ENCODE assay signal across 9 mouse cellular contexts in the genomic region with DNA sequence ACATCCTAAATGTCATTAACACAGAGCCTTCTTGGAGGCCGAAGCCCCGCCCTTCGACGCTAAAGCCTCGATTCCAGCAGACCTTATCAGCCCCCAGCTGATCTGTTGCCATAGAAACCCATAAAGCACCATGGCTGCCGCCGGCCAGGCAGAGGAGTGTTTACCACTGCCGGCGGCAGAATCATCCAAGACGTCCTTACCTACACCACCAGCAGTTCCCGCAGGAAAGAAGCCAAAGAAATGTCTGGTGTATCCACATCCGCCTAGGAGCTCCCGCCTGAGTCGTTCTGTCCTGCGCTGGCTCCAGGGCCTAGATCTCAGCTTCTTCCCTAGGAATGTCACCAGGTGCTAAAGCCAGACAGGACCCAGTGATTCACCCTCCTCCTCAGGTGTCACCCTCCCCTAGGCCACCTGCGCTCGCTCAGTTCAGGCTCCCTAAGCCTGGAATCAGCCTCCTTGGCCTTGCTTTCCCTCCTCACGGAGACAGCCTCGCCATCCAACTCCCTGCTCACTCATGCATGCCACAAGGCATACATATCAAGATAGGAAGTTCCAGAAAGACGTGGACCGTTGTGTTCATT. TPM values are rescaled to one million over a fixed set of nuclear protein-coding genes. Genes with fewer than 3 reads are reported as not detected.
DNase-seq lines count a peak whose midpoint lies in the region; ATAC-seq lines count a peak whose summit lies in the region.
"Had no signal": no experiment of that assay in that cellular context is flagged by ENCODE, and none has a peak within 500 bp of the region (broad histone marks: within the 10 kb centered on the region; RNA-seq: fewer than 3 reads in every experiment).

A gene (plus strand): TSS at position 111 of the 581 bp plus-strand sequence.

- 19% methylated on average over 21 of the region's 21 CpGs for WGBS in liver, embryonic 16.5 days (ENCODE audit: insufficient replicate concordance)

- no peak within 1 kb of the TSS for H3K9ac ChIP-seq in liver, embryonic 16.5 days (ENCODE audit: low read depth, low read length)

- H3K4me1 ChIP-seq in liver, embryonic 16.5 days (ENCODE audit: control insufficient read depth, low read depth, low read length), result no peaks in the 10 kb centered on the region; the same call in 1 of the 2 replicates

- peak; percentile 89 for DNase-seq in heart, adult 11 months
- no peak for DNase-seq in heart, adult 8-10 months (ENCODE audit: low spot score)
- DNase-seq in cerebellum, adult 9-11 months, result peak; percentile 7
- DNase-seq in frontal cortex, adult 2 months (ENCODE audit: extremely low spot score in 1 of 2, low spot score in 1 of 2), result peak; percentile 14 to 54
- peak; percentile 35 to 43 for DNase-seq in kidney, postnatal 4 days
- DNase-seq in right cerebral cortex, adult 2 months (ENCODE audit: low spot score in 2 of 2), result peak; percentile 54 to 64

- peak; percentile 50; the same call in 1 of the 2 replicates for ATAC-seq in liver, embryonic 16.5 days (ENCODE audit: low read depth)
- ATAC-seq in monocyte, adult 5-6 weeks (replicated peaks; ENCODE audit: insufficient number of reproducible peaks, low FRiP score, low TSS enrichment, poor library complexity, severe bottlenecking), result no peak

- no peak within 1 kb of the TSS for H3K27ac ChIP-seq in liver, embryonic 16.5 days (ENCODE audit: low read length)
- H3K27ac ChIP-seq: heart, adult 2 months had no signal

- peak within 1 kb of the TSS; percentile 51 for H3K4me2 ChIP-seq in liver, embryonic 16.5 days (ENCODE audit: low read depth, low read length)

- no peak within 1 kb of the TSS; the same call in 1 of the 2 replicates for H3K4me3 ChIP-seq in liver, embryonic 16.5 days (ENCODE audit: low read depth, low read length)
- H3K4me3 ChIP-seq: heart, adult 2 months had no signal

- H3K9me3 ChIP-seq in liver, embryonic 16.5 days (replicated peaks; ENCODE audit: control insufficient read depth, low read length), result no peaks in the 10 kb centered on the region

- H3K36me3 ChIP-seq in liver, embryonic 16.5 days (ENCODE audit: control insufficient read depth, insufficient read depth), result no peaks in the 10 kb centered on the region

- H3K27me3 ChIP-seq in liver, embryonic 16.5 days (ENCODE audit: control insufficient read depth, insufficient read depth, low read depth, low read length), result no peaks in the 10 kb centered on the region

RNA-seq across cellular contexts. Expression of the gene that starts here (rescaled TPM):
- total RNA-seq in heart, adult 8-10 months (2022), result not detected
- 0.11 and 0.12 TPM in 2 replicates for polyA plus RNA-seq in frontal cortex, adult 2 months (2012; rRNA removed)
- not detected in 2 replicates for polyA plus RNA-seq in liver, embryonic 16.5 days (2015; fragmentation: Nextera tagmentation; extraction: Ambion mirVana)
- 0.58 to 3.5 TPM in 2 of 3 replicates, not detected in the other for total RNA-seq in monocyte, adult 5-6 weeks (2017)
- total RNA-seq: heart, adult 2 months had no signal

Comparison
In these comparisons a context has a peak if more than half of its experiments do, and no peak if none do; other contexts are left out.
1. Peak in DNase-seq in frontal cortex, adult 2 months; RNA of the gene not detected or under 1 TPM.
2. Peak in ATAC-seq and H3K4me2 ChIP-seq in liver, embryonic 16.5 days; RNA of the gene not detected or under 1 TPM.